Mouse (Mus musculus) neural tube, embryonic 12.5 days (tissue): ENCODE measurements around the gene Hdac7. TPM values are rescaled to one million over a fixed set of nuclear protein-coding genes. Genes with fewer than 3 reads are reported as not detected.
A peak's percentile ranks its signal among the peaks of the same experiment; 100 is the strongest.

Experiments
- ATAC-seq: fragments of 200-750 bp; cut with Nextera tagmentation; 2 replicates; pipeline ENCODE4 v1.8.0; 2017; ENCODE audit warnings: low read depth, mild to moderate bottlenecking, moderate TSS enrichment, moderate library complexity; ENCODE audit not compliant: low FRiP score
- H3K27ac ChIP-seq: fragments of 300-500 bp; sonication (generic); 2 replicates; pipeline ENCODE4 v1.5.1; 2016
- H3K27me3 ChIP-seq: fragments of 300-500 bp; sonication (generic); replicated peaks from 2 replicates; pipeline ENCODE4 v1.6.1; 2016; ENCODE audit warnings: mild to moderate bottlenecking
- H3K36me3 ChIP-seq: fragments of 300-500 bp; sonication (generic); 2 replicates; pipeline ENCODE4 v1.6.1; 2016; ENCODE audit warnings: mild to moderate bottlenecking
- H3K4me1 ChIP-seq: fragments of 300-500 bp; sonication (generic); 2 replicates; pipeline ENCODE4 v1.6.1; 2016
- H3K4me2 ChIP-seq: fragments of 300-500 bp; sonication (generic); replicated peaks from 2 replicates; pipeline ENCODE4 v1.6.1; 2016; ENCODE audit warnings: mild to moderate bottlenecking
- H3K4me3 ChIP-seq: fragments of 300-500 bp; sonication (generic); 2 replicates; pipeline ENCODE4 v1.5.1; 2016
- H3K9ac ChIP-seq: fragments of 300-500 bp; sonication (generic); 2 replicates; pipeline ENCODE4 v1.6.1; 2016; ENCODE audit warnings: mild to moderate bottlenecking
- H3K9me3 ChIP-seq: fragments of 300-500 bp; sonication (generic); 2 replicates; pipeline ENCODE4 v1.6.1; 2016; ENCODE audit warnings: mild to moderate bottlenecking
- WGBS: fragments of 180-500 bp; shearing (Covaris S2); methylation state at CpG from one replicate; pipeline ENCODE4 v1.1.7; 2016; 5-methylcytosine and 5-hydroxymethylcytosine counted together
- polyA plus RNA-seq: library from polyadenylated mRNA; unstranded; fragments of >200 nt; fragmentation: Nextera tagmentation; extraction: Ambion mirVana; gene quantifications from 2 replicates; pipeline ENCODE4 v1.2.1, GENCODE M21; 2016

Gene Hdac7
- polyA plus RNA-seq, 1 experiment from 2014 or later: 29.7 TPM

DNA sequence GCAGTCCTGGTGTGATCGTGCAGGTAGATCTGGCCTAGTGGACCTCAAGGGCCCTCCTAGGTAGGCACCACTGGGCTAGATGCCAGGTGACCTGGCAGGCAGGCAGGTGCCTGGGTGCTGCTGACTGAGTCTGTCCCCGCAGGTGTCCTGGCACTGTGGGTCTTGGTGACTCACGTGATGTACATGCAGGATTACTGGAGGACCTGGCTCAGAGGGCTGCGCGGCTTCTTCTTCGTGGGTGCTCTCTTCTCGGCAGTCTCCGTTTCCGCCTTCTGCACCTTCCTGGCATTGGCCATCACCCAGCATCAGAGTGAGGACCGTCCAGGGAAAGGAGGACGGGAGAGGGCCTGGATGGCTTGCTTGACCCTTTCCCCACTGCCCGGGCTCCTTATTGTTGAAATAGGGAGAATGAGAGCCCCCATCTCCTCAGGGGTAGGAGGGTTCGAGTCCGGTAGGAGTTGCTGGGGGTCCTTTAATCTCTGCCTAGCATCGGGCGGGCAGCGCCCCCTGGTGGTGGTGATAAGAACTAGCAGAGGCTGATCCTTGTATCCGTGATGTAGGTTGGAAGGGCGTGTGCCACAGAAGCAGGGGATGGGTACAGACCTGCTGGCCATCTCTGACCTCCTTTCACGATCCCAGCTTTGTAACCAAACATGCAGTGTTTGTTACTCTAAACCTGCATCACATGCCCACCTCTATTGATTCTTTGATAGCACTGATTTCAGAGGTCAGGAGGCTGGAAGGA lies 54.4 kb downstream of the Hdac7 start:
- Histone ChIP-seq H3K27me3 (no peaks in the 10 kb centered on the region), H3K9me3 (no peaks in the 10 kb centered on the region), H3K27ac (no peak overlapping the region), H3K4me1 (0 out of 2 replicates have a peak, but pooled peaks cover under 1% of the 10 kb centered on the region), H3K9ac (no peak overlapping the region), H3K36me3 (peaks cover 34% of the 10 kb centered on the region), H3K4me3 (no peak overlapping the region), H3K4me2 (no peak overlapping the region)
- ATAC-seq: no peak; the same call in 1 of the 2 replicates
- WGBS: 57% methylated on average over 20 of the region's 20 CpGs

DNA sequence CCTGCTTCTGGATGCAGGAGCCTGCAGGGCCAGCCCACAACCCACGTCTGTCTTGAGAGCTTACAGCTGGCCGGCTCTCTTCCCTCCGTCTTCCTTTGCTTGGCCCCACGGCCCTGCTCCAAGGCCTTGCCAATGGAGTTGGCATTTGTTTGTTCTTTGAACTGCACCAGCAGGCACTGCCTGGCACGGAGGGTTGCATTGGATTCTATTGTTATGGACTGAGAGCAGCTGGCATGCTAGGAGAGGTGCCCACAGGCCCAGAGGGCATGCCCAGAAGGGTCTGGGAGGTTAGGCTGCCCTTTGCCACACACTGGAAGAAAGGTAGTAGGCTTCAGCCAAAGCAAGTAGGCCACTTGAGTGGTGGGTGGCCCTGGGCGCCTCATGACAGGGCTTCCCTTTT lies 55.5 kb downstream of the Hdac7 start:
- no peak overlapping the region for H3K4me2 ChIP-seq
- H3K9me3 ChIP-seq: no peaks in the 10 kb centered on the region
- no peak overlapping the region for H3K9ac ChIP-seq
- H3K27ac ChIP-seq: no peak overlapping the region
- 63% methylated on average over 6 of the region's 6 CpGs for WGBS
- H3K4me1 ChIP-seq: 0 out of 2 replicates have a peak, but pooled peaks cover 3% of the 10 kb centered on the region
- ATAC-seq: no peak
- H3K27me3 ChIP-seq: no peaks in the 10 kb centered on the region
- H3K4me3 ChIP-seq: no peak overlapping the region
- H3K36me3 ChIP-seq: peaks cover 23% of the 10 kb centered on the region

- peaks cover 16% of the 10 kb centered on the region for H3K36me3 ChIP-seq
- H3K27me3 ChIP-seq: 0 out of 2 replicates have a peak, but pooled peaks cover 3% of the 10 kb centered on the region
- 64% methylated on average over 19 of the region's 19 CpGs for WGBS
- H3K4me1 ChIP-seq: 0 out of 2 replicates have a peak, but pooled peaks cover 3% of the 10 kb centered on the region
- ATAC-seq: no peak
- H3K4me2 ChIP-seq: no peak overlapping the region
- H3K9ac ChIP-seq: no peak overlapping the region
- H3K9me3 ChIP-seq: no peaks in the 10 kb centered on the region
- no peak overlapping the region for H3K27ac ChIP-seq
- no peak overlapping the region for H3K4me3 ChIP-seq
Observed at GRCm38 (mm10) chr15:97787799-97788667, 56.3 kb downstream of the Hdac7 start.

DNA sequence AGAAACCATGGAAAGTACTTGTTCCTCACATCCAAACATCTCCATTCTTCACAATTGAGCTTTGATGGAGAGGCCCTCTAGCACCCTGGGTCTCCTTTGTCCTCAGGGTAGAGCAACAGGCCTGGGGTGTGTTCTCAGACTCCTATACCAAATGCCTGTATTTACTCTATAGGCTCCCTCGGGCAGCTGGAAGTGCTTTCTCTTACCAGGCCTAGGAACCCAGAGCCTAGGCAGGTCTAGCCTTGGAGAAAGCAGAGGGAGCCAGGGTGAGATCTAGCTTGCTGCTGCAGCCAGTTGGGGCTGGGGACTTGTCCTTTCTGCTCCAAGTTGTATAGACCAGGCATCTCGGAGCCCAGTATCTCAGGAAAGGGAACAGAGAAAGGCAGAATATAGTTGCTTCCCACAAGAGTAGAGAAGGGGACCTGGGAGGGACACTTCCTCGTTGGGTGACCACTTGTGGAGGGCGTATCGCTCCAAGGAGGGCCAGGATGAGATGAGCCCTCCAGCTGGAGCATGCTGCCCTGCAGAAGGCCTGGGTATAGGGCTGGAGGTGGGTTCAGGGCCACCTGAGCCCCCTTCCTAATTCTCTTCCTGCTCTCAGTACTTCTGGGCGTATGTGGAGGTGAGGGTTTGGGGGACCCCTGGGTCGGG lies 57.0 kb downstream of the Hdac7 start:
- 0 out of 2 replicates have a peak, but pooled peaks cover 10% of the 10 kb centered on the region for H3K27me3 ChIP-seq
- no peak overlapping the region for H3K4me3 ChIP-seq
- no peak overlapping the region for H3K9ac ChIP-seq
- no peak for ATAC-seq
- H3K27ac ChIP-seq: no peak overlapping the region
- no peaks in the 10 kb centered on the region for H3K9me3 ChIP-seq
- WGBS: 84% methylated on average over 7 of the region's 7 CpGs
- no peak overlapping the region for H3K4me2 ChIP-seq
- peaks cover 7% of the 10 kb centered on the region for H3K4me1 ChIP-seq
- H3K36me3 ChIP-seq: peaks cover 14% of the 10 kb centered on the region

DNA sequence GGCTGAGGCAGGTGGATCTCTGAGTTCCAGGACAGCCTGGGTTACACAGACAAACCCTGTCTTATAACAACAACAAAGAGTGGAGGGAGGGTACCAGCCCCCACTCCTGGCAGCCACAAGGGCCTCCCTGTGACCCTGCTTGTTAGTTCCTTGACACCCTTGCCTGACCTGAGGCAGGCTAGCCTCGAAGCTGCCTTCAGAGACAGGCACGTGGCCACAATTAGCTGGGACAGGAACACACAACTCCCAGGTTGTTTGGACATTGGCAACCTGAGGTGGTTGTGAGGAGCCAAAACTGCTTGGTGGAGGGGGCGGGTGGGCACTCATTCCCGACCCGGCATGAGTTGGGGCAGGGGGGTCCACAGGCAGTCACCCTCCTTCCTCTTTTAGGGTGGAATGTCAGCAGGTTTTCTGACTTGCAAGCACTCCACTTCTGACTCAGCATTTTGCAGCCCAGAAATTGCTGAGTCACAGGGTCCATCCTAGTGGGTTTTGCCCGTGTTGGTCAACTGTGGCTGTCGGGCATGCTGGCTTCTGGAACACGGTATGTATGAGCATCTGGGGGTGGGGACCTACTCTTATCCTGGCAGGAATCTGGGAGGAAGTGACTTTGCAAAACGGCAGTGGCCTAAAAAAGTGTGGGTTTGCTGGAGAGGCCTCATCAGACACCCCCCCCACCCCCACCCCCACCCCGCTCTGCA lies 57.7 kb downstream of the Hdac7 start:
- Histone ChIP-seq H3K4me3 (no peak overlapping the region), H3K9ac (no peak overlapping the region), H3K27ac (no peak overlapping the region), H3K27me3 (0 out of 2 replicates have a peak, but pooled peaks cover 15% of the 10 kb centered on the region), H3K4me2 (no peak overlapping the region; the same call in 1 of the 2 replicates), H3K9me3 (no peaks in the 10 kb centered on the region), H3K4me1 (peaks cover 11% of the 10 kb centered on the region), H3K36me3 (peaks cover 7% of the 10 kb centered on the region)
- ATAC-seq: no peak
- WGBS: 87% methylated on average over 10 of the region's 10 CpGs

DNA sequence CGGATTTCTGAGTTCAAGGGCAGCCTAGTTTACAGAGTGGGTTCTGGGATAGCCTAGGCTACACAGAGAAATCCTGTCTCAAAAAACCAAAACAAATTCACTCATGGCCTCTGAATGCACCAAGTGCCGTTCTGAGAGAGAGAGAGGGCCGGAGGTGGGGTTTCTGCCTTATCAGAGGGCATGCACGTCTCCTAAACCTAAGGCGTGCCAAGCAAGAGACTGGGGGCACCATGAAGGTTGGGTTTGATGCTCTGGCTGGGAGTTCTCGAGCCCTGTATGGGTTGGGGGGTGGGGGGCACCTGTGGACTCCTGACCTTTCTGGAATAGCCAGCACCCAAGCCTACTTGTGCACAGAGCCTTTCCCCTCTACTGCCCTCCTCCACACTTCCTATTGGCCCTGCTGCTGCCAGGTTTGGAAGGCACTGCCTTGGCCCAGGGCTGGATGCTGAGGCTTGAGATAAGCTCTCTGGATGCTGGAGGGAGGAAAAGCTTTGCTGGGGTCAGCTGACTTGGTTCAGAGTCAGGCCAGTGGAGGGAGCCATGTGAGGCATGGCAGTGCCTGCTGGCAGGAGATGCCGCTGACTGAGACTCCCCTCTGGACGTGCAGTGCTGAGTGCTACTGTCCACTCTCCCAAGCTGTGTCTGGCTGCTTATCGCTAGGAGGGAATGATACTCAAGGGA lies 58.4 kb downstream of the Hdac7 start:
- Histone ChIP-seq H3K27ac (no peak overlapping the region), H3K9me3 (no peaks in the 10 kb centered on the region), H3K4me1 (peaks cover 11% of the 10 kb centered on the region), H3K4me2 (no peak overlapping the region; the same call in 1 of the 2 replicates), H3K27me3 (0 out of 2 replicates have a peak, but pooled peaks cover 18% of the 10 kb centered on the region), H3K4me3 (no peak overlapping the region), H3K9ac (no peak overlapping the region), H3K36me3 (peaks cover 3% of the 10 kb centered on the region; the same call in 1 of the 2 replicates)
- 84% methylated on average over 9 of the region's 9 CpGs for WGBS
- no peak for ATAC-seq

DNA sequence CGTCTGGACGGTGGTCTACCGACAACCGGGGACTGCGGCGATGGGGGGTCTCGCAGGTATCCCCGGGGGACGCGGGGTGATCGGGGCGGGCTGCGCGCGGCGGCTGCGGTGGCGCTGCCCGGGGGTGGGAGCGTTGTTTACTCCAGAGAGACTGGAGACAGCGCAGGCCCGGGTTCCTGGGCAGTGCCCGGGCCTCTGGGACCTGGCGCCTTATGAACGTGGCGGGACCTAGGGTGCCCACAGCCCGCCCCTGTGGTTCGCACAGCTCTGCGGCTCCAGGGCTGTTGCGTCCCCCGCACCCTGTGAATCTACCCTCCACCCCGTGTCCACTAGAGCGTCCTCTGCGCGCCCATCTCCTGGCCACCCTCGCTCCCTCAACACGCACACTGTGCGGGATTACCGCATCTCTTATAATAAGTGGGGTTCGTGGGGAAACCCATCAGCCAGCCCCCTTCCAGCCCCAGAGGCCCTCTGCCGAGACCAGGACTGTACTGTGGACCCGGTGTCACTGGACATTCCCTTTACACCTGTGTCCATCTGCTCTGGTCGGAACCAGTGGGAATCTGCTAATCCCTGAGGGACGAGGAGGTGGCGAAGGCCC lies 59.6 kb downstream of the Hdac7 start:
- Histone ChIP-seq H3K4me1 (peaks cover 11% of the 10 kb centered on the region), H3K36me3 (peaks cover 2% of the 10 kb centered on the region; the same call in 1 of the 2 replicates), H3K27me3 (0 out of 2 replicates have a peak, but pooled peaks cover 18% of the 10 kb centered on the region), H3K4me3 (peak overlapping the region; percentile 74), H3K9me3 (no peaks in the 10 kb centered on the region), H3K9ac (peak overlapping the region; percentile 84), H3K27ac (no peak overlapping the region), H3K4me2 (peak overlapping the region; percentile 87)
- ATAC-seq: peak; percentile 59
- WGBS: 6% methylated on average over 45 of the region's 45 CpGs

GRCm38 (mm10) chr15:97784092-97784559 lies 60.2 kb downstream of the Hdac7 start:
- Histone ChIP-seq H3K36me3 (no peaks in the 10 kb centered on the region), H3K4me2 (peak overlapping the region; percentile 87), H3K27ac (no peak overlapping the region), H3K4me1 (peaks cover 11% of the 10 kb centered on the region), H3K4me3 (peak overlapping the region; percentile 74), H3K9me3 (no peaks in the 10 kb centered on the region), H3K27me3 (0 out of 2 replicates have a peak, but pooled peaks cover 18% of the 10 kb centered on the region), H3K9ac (peak overlapping the region; percentile 84)
- peak; percentile 87 for ATAC-seq
- 4% methylated on average over 39 of the region's 39 CpGs for WGBS

DNA sequence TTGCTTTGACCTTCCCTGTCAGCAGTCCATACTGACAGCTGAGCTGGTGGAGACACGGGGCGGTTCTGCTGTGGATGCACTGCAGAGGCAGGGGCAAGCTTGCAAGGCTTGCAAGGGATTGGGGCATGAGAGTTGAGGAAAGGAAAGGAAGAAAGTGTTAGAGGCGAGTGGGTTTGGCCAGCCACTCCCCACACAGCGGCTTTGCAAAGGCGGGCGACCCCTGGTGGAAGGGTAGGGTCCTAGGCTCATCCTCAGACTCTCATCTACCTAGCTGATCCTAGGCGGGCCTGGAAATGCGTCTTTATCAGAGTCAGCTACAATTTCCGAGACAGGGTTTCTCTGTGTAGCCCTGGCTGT lies 61.6 kb downstream of the Hdac7 start:
- WGBS: 9% methylated on average over 9 of the region's 9 CpGs
- no peak overlapping the region for H3K4me3 ChIP-seq

DNA sequence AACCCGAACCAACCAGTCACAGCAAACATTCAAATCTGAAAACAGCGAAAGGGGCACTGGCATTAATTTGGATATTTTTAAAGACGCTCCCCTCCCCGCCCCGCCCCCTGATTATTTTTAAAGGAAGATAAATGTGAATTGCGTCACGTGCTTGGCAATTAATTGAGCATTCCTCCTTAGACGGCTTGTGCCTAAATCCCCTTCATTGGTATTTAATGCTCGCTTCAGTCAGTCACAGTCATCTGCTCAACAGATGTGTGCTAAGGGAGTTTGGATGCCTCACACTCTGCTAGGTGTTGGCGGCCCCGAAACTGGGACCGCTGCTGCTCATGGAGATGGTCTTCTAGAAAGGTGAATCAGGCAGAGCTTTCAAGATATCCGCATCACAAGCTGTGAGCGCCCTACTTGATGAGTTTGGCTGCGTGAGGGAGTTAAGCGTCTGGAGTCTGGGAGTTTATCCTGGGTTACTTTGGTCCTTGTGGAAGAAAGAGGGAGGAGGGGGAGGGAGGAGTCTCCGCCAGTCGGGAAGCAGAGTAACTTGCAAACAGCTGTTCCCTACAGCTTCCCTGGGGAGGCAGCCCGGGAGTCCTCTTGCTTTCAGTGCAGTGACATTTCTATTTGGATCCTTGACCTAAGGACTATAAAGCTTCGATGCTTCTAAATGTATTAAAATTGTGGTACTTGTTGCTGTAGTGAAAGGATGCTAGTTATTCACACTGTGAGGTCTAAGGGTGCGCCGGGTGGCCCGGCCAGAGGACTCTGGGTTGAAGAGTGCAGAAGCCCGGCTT lies 62.1 kb downstream of the Hdac7 start:
- 0 out of 2 replicates have a peak, but pooled peaks cover 18% of the 10 kb centered on the region for H3K27me3 ChIP-seq
- no peak for ATAC-seq
- peak overlapping the region; percentile 44 for H3K4me2 ChIP-seq
- no peak overlapping the region for H3K9ac ChIP-seq
- H3K27ac ChIP-seq: no peak overlapping the region
- peaks cover 11% of the 10 kb centered on the region for H3K4me1 ChIP-seq
- no peak overlapping the region for H3K4me3 ChIP-seq
- no peaks in the 10 kb centered on the region for H3K9me3 ChIP-seq
- WGBS: 10% methylated on average over 24 of the region's 24 CpGs
- no peaks in the 10 kb centered on the region for H3K36me3 ChIP-seq

More for the DNA sequence above, 61.6 kb downstream of the Hdac7 start:
- no peak for ATAC-seq
- Histone ChIP-seq H3K9me3 (no peaks in the 10 kb centered on the region), H3K4me2 (peak overlapping the region; percentile 44), H3K27ac (no peak overlapping the region), H3K27me3 (0 out of 2 replicates have a peak, but pooled peaks cover 18% of the 10 kb centered on the region), H3K36me3 (no peaks in the 10 kb centered on the region), H3K4me1 (peaks cover 11% of the 10 kb centered on the region), H3K9ac (no peak overlapping the region)
